Mouse (Mus musculus): ENCODE results near the gene Gsx1. TPM values are rescaled to one million over a fixed set of nuclear protein-coding genes. Genes with fewer than 3 reads are reported as not detected.
A peak's percentile ranks its signal among the peaks of the same experiment; 100 is the strongest.

Gsx1 gene
- total RNA-seq, 2 experiments from 2014 or later = not detected

DNA sequence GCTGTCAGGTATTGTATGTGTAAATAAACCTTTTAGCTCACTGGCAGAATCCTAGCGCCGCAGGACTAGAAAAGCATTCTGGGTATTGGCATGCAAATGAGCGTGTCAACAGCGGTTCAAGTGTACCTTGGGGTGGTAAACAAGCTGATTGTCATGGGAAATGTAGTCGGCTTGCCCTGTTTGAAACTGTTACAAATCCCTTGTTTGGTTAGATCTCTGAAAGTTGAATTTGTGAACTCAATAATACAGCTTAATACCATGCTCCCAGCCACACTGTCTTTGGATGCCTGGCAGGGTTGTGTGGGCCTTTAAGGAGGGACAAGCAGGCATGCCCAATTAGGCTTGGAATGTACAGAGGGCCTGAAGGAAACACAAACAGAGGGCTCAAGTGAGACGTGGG lies 16.4 kb downstream of the Gsx1 start:
- DNase-seq (ENCODE audit: low spot score) = no peak

DNA sequence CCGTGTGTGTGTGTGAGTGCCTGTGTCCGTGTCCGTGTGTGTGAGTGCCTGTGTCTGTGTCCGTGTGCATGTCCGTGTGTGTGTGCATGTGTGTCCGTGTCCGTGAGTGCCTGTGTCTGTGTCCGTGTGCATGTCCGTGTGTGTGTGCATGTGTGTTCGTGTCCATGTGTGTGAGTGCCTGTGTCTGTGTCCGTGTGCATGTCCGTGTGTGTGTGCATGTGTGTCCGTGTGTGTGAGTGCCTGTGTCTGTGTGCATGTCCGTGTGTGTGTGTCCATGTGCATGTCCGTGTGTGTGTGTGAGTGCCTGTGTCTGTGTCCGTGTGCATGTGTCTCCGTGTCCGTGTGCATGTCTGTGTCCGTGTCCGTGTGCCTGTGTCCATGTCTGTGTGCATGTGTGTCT lies 19.4 kb downstream of the Gsx1 start:
- no peak for DNase-seq (ENCODE audit: low spot score)

DNA sequence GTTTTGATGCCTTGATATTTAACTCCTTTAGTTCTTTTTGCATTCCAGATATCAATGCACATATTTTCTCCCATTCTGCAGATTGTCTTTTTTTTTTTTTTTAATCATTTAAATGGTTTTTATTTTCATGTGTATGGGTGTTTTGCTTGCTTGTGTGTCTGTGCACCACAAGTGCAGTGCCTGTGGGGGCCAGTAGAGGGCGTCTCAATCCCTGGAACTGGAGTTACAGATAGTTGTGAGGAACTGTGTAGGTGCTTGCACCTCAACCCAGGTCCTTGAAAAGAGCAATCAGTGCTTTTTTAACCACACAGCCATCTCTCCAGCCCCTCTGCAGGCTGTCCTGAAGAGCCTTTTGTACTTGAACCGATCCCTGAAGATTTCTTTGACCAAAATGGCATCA lies 20.0 kb downstream of the Gsx1 start:
- no peak for DNase-seq (ENCODE audit: low spot score)

DNA sequence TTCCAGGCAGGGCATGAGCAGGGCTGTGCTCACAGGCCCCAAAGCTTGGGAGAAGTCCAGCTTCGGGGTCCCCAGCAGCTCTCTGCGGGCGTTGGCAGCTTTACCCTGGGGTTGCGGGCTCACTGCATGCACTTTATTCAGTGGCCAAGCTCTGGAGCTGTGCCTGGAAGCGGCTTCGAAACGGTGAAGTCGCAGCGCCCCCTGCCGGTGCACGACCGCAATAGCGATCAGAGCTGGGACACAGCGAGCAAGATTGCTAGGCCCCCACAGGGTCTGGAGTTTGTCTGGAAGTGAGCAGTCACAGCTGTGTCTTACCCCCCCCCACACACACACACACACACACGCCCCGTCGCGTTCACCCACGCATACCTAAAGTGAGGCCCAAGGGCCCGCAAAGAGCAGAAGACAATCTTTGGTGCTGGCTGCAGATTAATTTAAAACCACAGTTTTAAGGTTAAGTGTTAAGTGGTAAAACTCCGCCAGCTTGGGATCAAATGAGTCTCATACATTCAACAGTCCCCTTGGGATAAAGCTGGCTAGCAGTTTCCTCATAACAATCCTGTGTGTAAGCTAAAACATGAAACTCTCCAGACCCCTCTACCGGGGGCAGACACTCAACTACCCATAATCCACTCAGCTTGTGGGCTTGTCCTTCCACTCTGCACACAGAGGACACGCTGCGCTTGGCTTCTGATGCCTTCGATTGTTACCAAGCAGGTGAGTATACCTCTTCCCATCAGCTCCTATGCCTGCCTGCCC lies 39.0 kb downstream of the Gsx1 start:
- DNase-seq (ENCODE audit: low spot score) = peak; percentile 79

DNA sequence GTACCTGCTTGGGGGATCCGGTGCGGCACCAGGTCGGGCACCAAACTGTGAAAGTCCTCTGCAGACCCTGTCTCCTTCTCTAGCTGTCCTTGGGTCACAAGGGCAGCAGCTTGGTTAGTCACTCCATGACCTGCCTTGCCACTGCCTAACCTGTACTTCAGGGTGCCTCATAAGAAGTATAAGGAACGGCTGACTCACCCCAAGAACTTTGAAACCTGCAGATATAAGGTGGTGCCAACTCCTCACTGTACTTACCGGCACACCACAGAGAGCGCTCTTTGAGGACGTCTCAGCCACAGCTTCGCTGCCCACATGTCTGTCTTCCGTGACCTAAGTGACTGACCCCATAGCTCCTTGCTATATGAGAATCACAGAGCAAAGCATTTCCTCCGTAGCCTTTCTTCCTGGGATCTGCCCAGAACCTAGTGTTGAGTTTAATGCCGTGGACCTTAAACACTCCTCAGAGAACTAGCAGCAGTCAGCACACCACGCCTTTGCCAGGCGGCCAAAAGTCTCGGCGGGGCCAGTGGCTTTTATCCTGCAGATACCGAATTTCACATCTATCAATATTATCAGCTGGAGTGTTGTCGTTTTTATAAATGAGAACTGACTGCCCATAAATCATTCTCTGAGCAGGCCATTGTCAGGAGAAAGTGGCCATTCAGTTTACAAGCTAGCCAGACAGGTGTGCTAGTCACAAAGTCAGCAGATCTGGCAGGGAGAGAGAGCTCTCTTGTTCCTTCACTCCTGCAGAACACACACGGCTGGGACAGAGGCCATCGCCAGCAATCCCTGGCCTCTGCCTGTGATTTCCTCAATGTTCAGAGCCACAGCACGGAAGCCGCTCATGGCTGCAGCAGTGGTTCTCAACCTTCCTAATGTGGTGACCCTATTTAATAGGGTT lies 47.2 kb downstream of the Gsx1 start:
- DNase-seq (ENCODE audit: low spot score) = no peak

Other genes starting within 250 kb of the Gsx1 start
- gene Gtf3a, start 240.0 kb upstream of the Gsx1 start, total RNA-seq (2021) = 10 to 100 TPM; 26.4 to 27.9 TPM
- gene Mtif3, start 224.9 kb upstream of the Gsx1 start, total RNA-seq (2021) = 10 to 100 TPM; 22.1 to 24.3 TPM
- 1 to 10 TPM; 2.2 to 2.5 TPM for gene Lnx2, start 112.1 kb upstream of the Gsx1 start, total RNA-seq (2021)
- gene Polr1d, start 111.6 kb upstream of the Gsx1 start, total RNA-seq (2021) = 10 to 100 TPM; 83.4 to 85.4 TPM
- gene Pdx1, start 81.3 kb downstream of the Gsx1 start, total RNA-seq (2021) = not detected
- gene Cdx2, start 118.6 kb downstream of the Gsx1 start, total RNA-seq (2021) = not detected
- not detected for gene Urad, start 133.7 kb downstream of the Gsx1 start, total RNA-seq (2021)
- under 1 TPM; 0.07 TPM for gene Flt3, start 211.8 kb downstream of the Gsx1 start, total RNA-seq (2021)
- gene Pan3, start 241.5 kb downstream of the Gsx1 start, total RNA-seq (2021) = 10 to 100 TPM; 19.4 to 20.0 TPM